Mouse (Mus musculus) layer of hippocampus, adult 11-12 months (tissue): ENCODE measurements around the gene Vmn2r58.
"Not testable (repeated sequence)": the region's sequence is repeated elsewhere in the genome, so short reads cannot be mapped to it uniquely, and the experiment has no call there.

Experiments
- DNase-seq: peaks from one replicate; pipeline ENCODE4 v3.0.0; 2022; ENCODE audit warnings: low spot score

The Vmn2r58 gene

DNA sequence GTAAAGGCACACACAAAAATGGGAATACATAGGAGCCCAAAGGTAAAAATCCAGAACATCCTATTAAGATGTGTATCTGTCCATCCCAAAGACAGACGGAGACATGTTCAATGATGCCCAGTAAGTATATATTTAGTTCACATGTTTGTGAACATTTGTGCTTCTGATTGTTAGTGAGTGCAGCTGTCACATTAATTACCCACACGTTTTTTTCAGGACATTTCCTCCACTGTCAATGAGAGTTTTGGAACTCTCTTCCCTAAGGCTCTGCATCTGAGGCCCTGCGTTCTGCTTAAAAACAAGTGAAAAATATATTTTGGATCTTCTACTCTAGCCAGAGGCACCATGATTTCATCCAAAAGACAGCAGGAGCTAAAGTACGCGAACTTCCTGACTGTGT lies at the start of gene Vmn2r58:
Vmn2r58 (minus strand) TSS at position 101 of the 400 bp plus-strand sequence.
- not testable (repeated sequence) for DNase-seq
